Mouse (Mus musculus): ENCODE data around the gene Rbm47. TPM values are rescaled to one million over a fixed set of nuclear protein-coding genes. Genes with fewer than 3 reads are reported as not detected.

The Rbm47 gene
- polyA plus RNA-seq, 1 experiment: 80.2 TPM

DNA sequence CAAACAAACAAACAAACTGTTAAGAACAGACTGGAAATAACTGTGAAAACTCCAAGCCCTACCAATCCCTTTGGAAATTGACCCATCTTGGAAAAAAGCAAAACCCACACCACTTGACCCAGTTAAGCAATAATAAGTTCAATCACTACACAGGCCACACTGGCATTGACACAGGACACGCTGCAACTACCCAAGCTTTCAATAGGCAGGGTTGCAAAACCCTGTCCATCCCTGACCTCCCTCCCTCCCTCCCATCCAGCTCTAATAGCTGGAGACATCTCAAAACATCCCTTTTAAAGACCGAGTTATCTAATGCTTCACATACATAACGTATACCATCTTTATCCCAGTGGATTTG is 37.1 kb downstream of the Rbm47 start:
- DNase-seq (ENCODE audit: low read depth, low spot score): no peak
- WGBS: 81% methylated on average over 3 of the region's 3 CpGs

GRCm38 (mm10) chr5:66135161-66135852 is 37.6 kb downstream of the Rbm47 start:
- 77% methylated on average over 11 of the region's 11 CpGs for WGBS
- DNase-seq (ENCODE audit: low read depth, low spot score): no peak

DNA sequence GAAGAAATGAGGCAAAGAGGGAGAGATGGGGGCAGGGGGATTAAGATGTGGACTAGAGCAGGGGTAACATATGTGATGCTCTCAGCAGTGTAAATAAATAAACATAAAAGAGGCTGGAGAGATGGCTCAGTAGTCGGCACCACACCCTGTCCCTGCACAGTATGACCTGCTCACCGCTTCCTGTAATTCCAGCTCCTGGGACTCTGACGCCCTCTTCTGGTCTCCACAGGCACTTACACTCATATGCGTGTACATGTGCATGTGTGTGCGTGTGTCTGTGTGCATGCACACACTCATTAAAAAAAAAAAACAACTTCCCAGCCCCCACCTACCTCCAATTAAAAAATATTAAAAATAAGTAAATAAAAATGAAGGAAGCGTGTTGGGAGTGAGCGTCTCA is 38.3 kb downstream of the Rbm47 start:
- DNase-seq (ENCODE audit: low read depth, low spot score): no peak
- 90% methylated on average over 7 of the region's 7 CpGs for WGBS

DNA sequence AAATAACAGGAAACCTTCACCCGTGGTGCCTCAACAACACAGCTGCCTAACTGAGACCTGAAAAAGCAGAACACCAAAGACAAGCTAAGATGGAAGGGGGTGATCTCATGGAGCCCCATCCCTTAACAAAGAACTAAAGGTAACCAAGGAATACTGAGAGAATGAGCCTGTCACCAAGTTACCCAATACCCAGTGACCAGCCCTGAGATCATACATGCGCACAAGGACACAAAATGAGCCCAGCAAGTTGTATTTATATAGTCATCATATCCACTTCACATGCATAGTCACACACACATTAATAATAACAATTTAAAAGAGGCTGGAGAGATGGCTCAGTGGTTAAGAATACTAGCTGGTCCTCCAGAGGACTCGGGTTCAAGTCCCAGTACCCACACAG is 44.0 kb downstream of the Rbm47 start:
- WGBS: 91% methylated on average over 3 of the region's 3 CpGs
- no peak for DNase-seq (ENCODE audit: low read depth, low spot score)

DNA sequence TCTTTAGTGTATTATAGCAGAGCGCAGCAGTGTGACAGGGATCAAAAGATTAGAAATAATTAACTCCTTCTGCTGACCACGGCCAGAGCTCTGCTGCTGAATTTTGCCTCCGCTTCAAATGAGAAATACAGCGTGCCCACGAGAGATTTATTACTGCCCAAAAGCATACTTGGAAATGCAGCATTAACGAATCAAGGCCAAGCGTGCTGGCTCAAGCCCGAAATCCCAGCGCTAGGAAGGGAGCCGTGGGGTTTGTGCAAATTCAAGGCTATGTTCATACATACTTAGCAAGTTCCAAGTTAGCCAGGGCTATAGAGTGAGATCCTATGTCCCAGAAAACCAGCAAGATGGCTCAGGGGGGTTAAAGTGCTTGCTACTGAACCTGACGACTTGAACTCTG is 47.5 kb downstream of the Rbm47 start:
- 77% methylated on average over 11 of the region's 11 CpGs for whole genome bisulfite sequencing
- no peak for DNase-seq (ENCODE audit: low read depth, low spot score)

GRCm38 (mm10) chr5:66124931-66125330 is 48.0 kb downstream of the Rbm47 start:
- DNase-seq (ENCODE audit: low read depth, low spot score): no peak
- WGBS: 49% methylated on average over 9 of the region's 9 CpGs

DNA sequence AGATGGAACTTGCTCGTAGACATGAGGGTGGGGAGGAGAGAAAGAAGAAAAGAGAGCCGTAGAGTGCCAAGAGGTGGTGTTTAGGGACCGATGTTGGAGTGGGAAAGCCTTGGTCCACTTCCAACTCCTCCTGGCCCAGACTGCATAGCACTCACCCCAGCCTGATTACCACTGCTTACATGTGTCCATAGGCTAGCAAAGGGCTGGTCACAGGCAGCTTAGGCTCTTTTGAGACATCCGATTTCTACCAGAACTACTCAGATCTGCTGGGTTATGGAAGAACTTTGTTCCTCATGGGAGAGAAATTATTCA is 48.9 kb downstream of the Rbm47 start:
- 92% methylated on average over 4 of the region's 4 CpGs for WGBS
- no peak for DNase-seq (ENCODE audit: low read depth, low spot score)

DNA sequence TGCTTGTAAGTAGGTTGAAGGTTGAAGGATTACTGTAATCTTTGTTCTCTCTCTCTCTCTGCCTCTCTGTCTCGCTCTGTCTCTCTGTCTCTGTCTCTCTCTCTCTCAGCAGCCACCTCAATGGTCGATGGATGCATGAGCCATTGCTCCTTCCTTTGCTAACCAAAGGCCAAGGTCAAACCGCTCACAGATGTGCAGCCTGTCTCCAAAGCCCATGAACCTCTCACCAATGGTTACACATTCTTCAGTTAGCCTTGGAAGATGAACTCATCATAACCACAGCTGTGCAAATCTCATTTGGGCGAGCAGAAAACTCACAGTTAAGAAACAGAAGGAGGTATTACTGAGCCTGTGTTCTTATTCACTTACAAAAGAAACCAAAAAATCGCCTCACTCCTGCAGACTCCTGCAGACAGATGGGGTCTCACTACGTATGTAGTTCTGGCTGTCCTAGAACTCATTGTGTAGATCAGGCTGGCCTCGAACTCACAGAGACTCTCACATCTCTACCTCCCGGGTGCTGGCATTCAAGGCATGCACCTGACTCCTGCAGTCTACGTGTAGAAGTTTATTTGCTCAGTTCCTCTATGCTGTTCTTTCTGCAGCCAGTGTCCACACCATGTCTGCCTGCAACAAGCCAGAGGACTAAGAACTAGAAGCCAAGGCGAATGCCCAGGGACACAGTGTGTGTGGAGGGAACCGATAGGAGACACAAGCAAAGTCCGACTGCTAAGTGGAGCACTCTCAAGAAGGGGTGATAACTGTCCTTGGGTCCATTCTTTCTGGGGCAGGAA is 49.4 kb downstream of the Rbm47 start:
- DNase-seq (ENCODE audit: low read depth, low spot score): no peak
- 87% methylated on average over 12 of the region's 12 CpGs for WGBS

GRCm38 (mm10) chr5:66121255-66121654 is 51.7 kb downstream of the Rbm47 start:
- no peak for DNase-seq (ENCODE audit: low read depth, low spot score)

DNA sequence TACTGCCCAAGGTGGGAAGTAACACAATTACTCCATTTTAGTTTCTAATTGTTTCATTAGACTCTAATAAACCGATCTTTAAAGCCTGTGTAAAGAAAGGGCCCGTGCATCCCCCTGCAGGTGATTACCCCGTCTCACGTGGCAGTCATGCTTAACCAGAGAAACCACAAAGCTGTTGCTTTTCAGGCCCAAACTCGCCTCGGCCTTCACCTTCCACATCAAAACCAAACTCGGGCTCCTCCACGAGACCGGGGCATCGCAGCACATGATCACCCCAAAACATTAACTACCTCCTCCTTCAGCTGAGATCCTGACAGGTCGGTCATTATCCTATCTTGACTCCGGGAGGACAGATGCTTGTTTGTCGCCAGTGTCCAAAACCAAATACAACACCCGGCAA is 58.2 kb downstream of the Rbm47 start:
- 20% methylated on average over 14 of the region's 14 CpGs for WGBS
- DNase-seq (ENCODE audit: low read depth, low spot score): no peak

DNA sequence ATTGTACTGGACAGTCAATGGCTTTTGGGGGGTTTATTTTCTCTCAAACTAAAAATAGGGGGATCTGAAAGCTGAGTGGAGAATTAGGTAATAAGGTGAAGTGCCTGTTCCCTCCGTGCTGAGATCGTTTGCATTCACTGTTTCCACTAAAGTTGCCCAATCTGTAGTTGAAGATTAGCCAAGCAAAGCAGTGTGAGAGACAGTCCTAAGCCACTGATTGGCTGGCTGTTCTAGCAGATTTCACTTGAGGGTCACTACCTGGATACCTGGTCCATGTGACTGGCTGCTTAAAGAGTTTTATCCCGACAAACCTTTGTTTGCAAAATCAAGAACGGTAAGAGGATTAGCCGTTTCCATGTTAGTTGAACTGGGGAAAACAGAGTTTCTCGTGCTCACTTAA is 58.7 kb downstream of the Rbm47 start:
- peak; percentile 76 for DNase-seq (ENCODE audit: low read depth, low spot score)
- WGBS: 21% methylated on average over 6 of the region's 6 CpGs

GRCm38 (mm10) chr5:66112059-66112458 is 60.9 kb downstream of the Rbm47 start:
- DNase-seq (ENCODE audit: low read depth, low spot score): no peak
- WGBS: 10% methylated on average over 8 of the region's 8 CpGs

DNA sequence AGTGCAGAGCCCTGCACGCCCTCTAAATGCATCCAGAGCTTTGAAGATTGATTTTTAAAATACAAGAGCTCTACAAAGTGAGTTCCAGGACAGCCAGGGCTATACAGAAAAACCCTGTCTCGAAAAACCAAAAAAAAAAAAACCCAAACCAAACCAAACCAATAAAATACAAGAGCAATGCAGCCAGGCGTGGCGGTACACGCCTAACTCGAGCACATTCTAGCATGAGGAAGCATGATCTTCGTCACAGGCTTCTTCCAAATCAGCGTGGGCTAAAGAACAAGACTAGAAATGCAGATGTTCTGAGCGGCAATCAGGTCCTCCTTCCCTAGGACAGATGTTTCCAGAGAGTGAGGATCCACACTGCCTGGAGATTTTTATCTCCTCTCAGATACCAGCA is 66.5 kb downstream of the Rbm47 start:
- no peak for DNase-seq (ENCODE audit: low read depth, low spot score)
- WGBS: 26% methylated on average over 9 of the region's 9 CpGs

DNA sequence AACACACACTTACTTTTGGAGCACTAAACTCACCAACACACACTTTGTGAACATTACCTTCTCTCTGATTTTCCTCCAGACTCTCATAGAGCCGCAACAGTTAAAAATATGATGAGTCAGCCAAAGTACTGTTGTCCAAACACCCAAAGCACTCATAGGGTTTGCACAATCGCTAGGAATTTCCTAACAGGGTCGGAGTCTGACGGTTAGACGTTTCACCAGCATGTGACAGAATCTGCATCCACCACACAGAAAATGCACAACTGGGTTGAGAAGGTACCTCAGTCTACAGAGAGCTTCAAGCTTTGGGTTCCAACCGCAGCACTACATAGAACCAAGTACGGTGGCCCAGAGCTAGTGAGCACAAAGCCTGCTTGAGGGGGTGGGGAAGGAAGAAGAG is 67.0 kb downstream of the Rbm47 start:
- no peak for DNase-seq (ENCODE audit: low read depth, low spot score)
- WGBS: 24% methylated on average over 7 of the region's 7 CpGs

DNA sequence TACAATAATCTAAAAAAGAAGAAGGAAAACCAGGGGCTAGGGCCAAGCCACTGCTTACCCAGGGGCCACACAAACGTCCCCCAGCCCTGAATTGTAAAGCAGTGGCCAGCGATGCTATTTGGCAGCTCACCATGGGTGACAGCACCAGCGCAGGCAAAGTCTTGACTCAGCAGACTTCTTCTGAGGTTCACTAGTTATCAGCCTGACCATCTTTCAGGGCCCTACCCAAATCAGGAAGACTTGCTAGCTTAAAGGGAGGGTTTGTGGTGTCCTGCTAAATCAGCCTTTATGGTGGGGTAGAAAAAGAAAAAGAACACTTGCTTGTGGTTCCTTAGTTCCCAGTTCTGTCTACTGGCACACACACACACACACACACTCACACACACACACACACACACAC is 67.6 kb downstream of the Rbm47 start:
- WGBS: 71% methylated on average over 3 of the region's 3 CpGs
- DNase-seq (ENCODE audit: low read depth, low spot score): no peak

DNA sequence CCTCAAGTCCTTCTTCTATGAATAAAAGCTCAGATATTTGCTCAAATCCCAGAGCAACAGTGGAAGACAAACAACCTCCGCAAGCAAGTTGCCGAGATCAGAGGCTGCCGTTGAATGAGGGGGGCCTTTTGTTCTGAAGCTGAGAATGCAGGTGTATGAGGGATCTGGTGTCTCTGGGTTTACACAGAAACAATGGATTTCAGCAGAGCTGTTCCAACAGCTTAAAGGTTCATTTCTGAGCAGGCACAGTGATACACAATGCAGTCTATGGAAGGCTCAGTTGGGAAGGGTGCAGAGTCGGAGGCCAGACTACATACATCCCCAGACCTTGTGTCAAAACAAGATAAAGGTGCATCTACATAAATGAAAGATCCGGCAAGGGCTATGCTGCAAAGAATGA is 69.5 kb downstream of the Rbm47 start:
- no peak for DNase-seq (ENCODE audit: low read depth, low spot score)
- 75% methylated on average over 5 of the region's 5 CpGs for WGBS

DNA sequence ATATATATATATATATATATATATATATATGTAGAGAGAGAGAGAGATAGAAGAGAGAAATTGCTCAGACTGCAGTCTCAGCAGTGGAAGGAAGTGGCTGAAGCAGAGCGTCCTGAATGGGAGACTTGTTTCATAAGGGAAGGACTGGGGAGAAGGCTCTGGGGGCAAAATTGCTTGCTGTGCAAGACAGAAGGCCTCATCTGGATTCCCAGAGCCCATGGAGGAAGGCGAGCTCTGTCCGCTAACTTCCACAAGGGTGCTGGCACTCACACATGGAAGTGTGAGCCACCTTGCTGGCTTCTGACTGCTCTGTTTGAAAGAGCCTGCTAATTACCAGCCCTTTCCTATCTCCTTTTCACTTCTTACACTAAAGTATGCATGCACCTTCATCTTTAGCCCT is 70.1 kb downstream of the Rbm47 start:
- WGBS: 94% methylated on average over 3 of the region's 3 CpGs
- no peak for DNase-seq (ENCODE audit: low read depth, low spot score)

- WGBS: 43% methylated on average over 3 of the region's 3 CpGs
- DNase-seq (ENCODE audit: low read depth, low spot score): no peak
Measured at GRCm38 (mm10) chr5:66101577-66101976, 71.3 kb downstream of the Rbm47 start.

- 48% methylated on average over 8 of the region's 8 CpGs for WGBS
- no peak for DNase-seq (ENCODE audit: low read depth, low spot score)
Measured at GRCm38 (mm10) chr5:66100322-66100721, 72.6 kb downstream of the Rbm47 start.

- no peak for DNase-seq (ENCODE audit: low read depth, low spot score)
- 19% methylated on average over 7 of the region's 7 CpGs for WGBS
Measured at GRCm38 (mm10) chr5:66098094-66098871, 74.6 kb downstream of the Rbm47 start.

- 85% methylated on average over 6 of the region's 6 CpGs for WGBS
- DNase-seq (ENCODE audit: low read depth, low spot score): no peak
Measured at GRCm38 (mm10) chr5:66096081-66096480, 76.8 kb downstream of the Rbm47 start.
